Mouse (Mus musculus): ENCODE measurements around the gene Rita1. TPM values are rescaled to one million over a fixed set of nuclear protein-coding genes. Genes with fewer than 3 reads are reported as not detected.

Rita1 gene
- total RNA-seq, 2 experiments from 2014 or later: 24.1 to 27.3 TPM

DNA sequence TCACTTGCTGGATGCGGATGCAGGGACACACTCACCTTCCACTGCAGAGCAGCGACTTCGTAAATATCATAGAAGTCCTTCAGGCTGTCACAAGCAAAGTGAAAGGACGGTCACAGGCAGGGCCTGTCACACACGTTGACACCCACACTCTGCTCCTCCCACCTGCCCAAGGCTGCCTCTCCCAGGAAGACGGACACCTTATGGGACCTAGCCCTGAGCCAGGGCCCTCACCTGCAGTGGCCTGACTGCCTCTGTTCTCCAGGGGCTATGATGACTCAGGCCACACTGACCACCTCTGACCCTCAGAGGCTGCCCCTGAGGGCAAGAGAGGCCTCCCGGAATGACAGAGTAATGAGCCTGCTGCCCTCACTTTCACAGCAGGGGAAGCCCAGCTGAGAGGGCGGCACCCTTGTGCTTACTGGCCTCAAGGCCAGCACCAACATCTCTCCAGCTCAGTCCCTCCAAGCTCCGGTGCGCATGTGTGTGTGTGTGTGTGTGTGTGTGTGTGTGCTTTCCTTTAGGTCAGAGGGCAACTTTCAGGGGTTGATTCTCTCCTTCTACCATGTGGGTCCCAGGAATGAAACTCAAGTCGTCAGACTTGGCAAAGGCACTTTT, 64.0 kb downstream of the Rita1 start:
- no peak for DNase-seq (ENCODE audit: low spot score in 2 of 2)

Other genes with a start within 250 kb of the Rita1 start
- under 1 TPM; 0.50 to 0.67 TPM for gene Lhx5, start 180.9 kb downstream of the Rita1 start, total RNA-seq (2021)
- 1 to 10 TPM; 6.1 to 7.1 TPM for gene Sdsl, start 139.8 kb downstream of the Rita1 start, total RNA-seq (2021)
- not detected for gene Sds, start 136.1 kb downstream of the Rita1 start, total RNA-seq (2021)
- gene Plbd2, start 109.0 kb downstream of the Rita1 start, total RNA-seq (2021): 10 to 100 TPM; 63.2 to 66.8 TPM
- 1 to 10 TPM; 5.5 to 5.7 TPM for gene Slc8b1, start 101.4 kb downstream of the Rita1 start, total RNA-seq (2021)
- 10 to 100 TPM; 44.1 to 47.4 TPM for gene Tpcn1, start 23.9 kb downstream of the Rita1 start, total RNA-seq (2021)
- 1 to 10 TPM in 1 of 2 experiments, under 1 TPM in 1; 0.91 to 1.2 TPM for gene Iqcd, start 23.6 kb downstream of the Rita1 start, total RNA-seq (2021)
- gene Ddx54, start 150 bp upstream of the Rita1 start, total RNA-seq (2021): 10 to 100 TPM; 45.0 to 45.1 TPM
- under 1 TPM; 0.76 to 0.80 TPM for gene Cfap73, start 21.6 kb upstream of the Rita1 start, total RNA-seq (2021)
- 100 to 1,000 TPM in 1 of 2 experiments, 10 to 100 TPM in 1; 77.2 to 112 TPM for gene Rasal1, start 36.2 kb upstream of the Rita1 start, total RNA-seq (2021)
- 10 to 100 TPM; 87.6 to 93.3 TPM for gene Dtx1, start 99.3 kb upstream of the Rita1 start, total RNA-seq (2021)
- under 1 TPM in 1 of 2 experiments, not detected in 1; 0.18 TPM for gene Oas2, start 137.3 kb upstream of the Rita1 start, total RNA-seq (2021)
- gene Oas3, start 165.1 kb upstream of the Rita1 start, total RNA-seq (2021): under 1 TPM; 0.33 to 0.37 TPM
- not detected for gene Oas1e, start 182.9 kb upstream of the Rita1 start, total RNA-seq (2021)
- 1 to 10 TPM in 1 of 2 experiments, under 1 TPM in 1; 0.47 to 1.0 TPM for gene Oas1c, start 199.9 kb upstream of the Rita1 start, total RNA-seq (2021)
- gene Oas1f, start 234.8 kb upstream of the Rita1 start, total RNA-seq (2021): not detected
- gene Oas1h, start 248.8 kb upstream of the Rita1 start, total RNA-seq (2021): not detected

Data from layer of hippocampus, postnatal 10 days (tissue).